29 mouse cellular contexts compared by ENCODE assay signal in genomic region chr9:43251786-43252185, GRCm38 (mm10). TPM values are rescaled to one million over a fixed set of nuclear protein-coding genes. Genes with fewer than 3 reads are reported as not detected.
A peak's percentile ranks its signal among the peaks of the same experiment; 100 is the strongest.
DNase-seq lines count a peak whose midpoint lies in the region; ATAC-seq and TF ChIP-seq lines count a peak whose summit lies in the region.
"Had no signal": no experiment of that assay in that cellular context is flagged by ENCODE, and none has a peak within 500 bp of the region (broad histone marks: within the 10 kb centered on the region; RNA-seq: fewer than 3 reads in every experiment).

No protein-coding gene starts in this region.

- TF ChIP-seq POLR2A in bone marrow, adult 2 months (IDR thresholded peaks at IDR 0.05; ENCODE audit: borderline replicate concordance, control insufficient read depth, low read depth, low read length): no peak
- TF ChIP-seq POLR2A in embryonic fibroblast, embryonic 13.5 days (IDR thresholded peaks at IDR 0.05; ENCODE audit: low read depth, low read length): no peak
- TF ChIP-seq POLR2A in kidney, adult 2 months (IDR thresholded peaks at IDR 0.05; ENCODE audit: low read depth, low read length): no peak

- H3K36me3 ChIP-seq in limb, embryonic 15.5 days: no peaks in the 10 kb centered on the region
- no peaks in the 10 kb centered on the region for H3K36me3 ChIP-seq in kidney, adult 2 months (ENCODE audit: control insufficient read depth, insufficient read depth, low read length)
- H3K36me3 ChIP-seq: heart, embryonic 12.5 days; hindbrain, embryonic 12.5 days; liver, embryonic 13.5 days; midbrain, embryonic 12.5 days; neural tube, embryonic 12.5 days had no signal

- peak; percentile 56 for DNase-seq in 3T3-L1 (ENCODE audit: low read depth, low spot score)
- no peak for DNase-seq in kidney, adult 2 months
- no peak for DNase-seq in lung, postnatal 4 days
- no peak for DNase-seq in thymus, postnatal 10 days (ENCODE audit: low spot score in 2 of 2)
- DNase-seq: adrenal gland, postnatal 10 days; cerebellum, adult 8-10 months; cerebellum, postnatal 36 days; embryo, embryonic 11 days; gastrocnemius, postnatal 10 days; heart, adult 18-20 months; heart, postnatal 10 days; kidney, postnatal 25 days; layer of hippocampus, postnatal 36 days; liver, embryonic 13.5 days; lung, adult 2 months; lung, postnatal 14 days; right cerebral cortex, postnatal 25 days; spleen, adult 18-20 months; thymus, postnatal 14 days had no signal

- WGBS in bone marrow, adult 2 months: 43% methylated on average over 2 of the region's 2 CpGs
- 83% methylated on average over 2 of the region's 2 CpGs for WGBS in limb, embryonic 15.5 days
- WGBS in kidney, adult 2 months: 87% methylated on average over 2 of the region's 2 CpGs

- H3K9me3 ChIP-seq in limb, embryonic 15.5 days: no peaks in the 10 kb centered on the region
- H3K9me3 ChIP-seq: heart, embryonic 12.5 days; hindbrain, embryonic 12.5 days; liver, embryonic 13.5 days; midbrain, embryonic 12.5 days; neural tube, embryonic 12.5 days had no signal

- no peak for TF ChIP-seq CTCF in bone marrow, adult 2 months (IDR thresholded peaks at IDR 0.05; ENCODE audit: control insufficient read depth, insufficient read depth, low read length)
- TF ChIP-seq CTCF in embryonic fibroblast, embryonic 13.5 days (IDR thresholded peaks at IDR 0.05; ENCODE audit: borderline replicate concordance, insufficient read depth, low read length): no peak
- TF ChIP-seq CTCF in kidney, adult 2 months (conservative IDR thresholded peaks at IDR 0.05; ENCODE audit: insufficient read depth, insufficient read length, low read depth, low read length): no peak

- no peak overlapping the region for H3K4me2 ChIP-seq in limb, embryonic 15.5 days
- H3K4me2 ChIP-seq: heart, embryonic 12.5 days; hindbrain, embryonic 12.5 days; liver, embryonic 13.5 days; midbrain, embryonic 12.5 days; neural tube, embryonic 12.5 days had no signal

- H3K4me3 ChIP-seq in bone marrow, adult 2 months (replicated peaks; ENCODE audit: control insufficient read depth, low read depth, low read length): no peak overlapping the region
- no peak overlapping the region for H3K4me3 ChIP-seq in embryonic fibroblast, embryonic 13.5 days (ENCODE audit: insufficient read depth, low read length)
- no peak overlapping the region for H3K4me3 ChIP-seq in limb, embryonic 15.5 days
- H3K4me3 ChIP-seq in kidney, adult 2 months (ENCODE audit: insufficient read depth, low read depth, low read length): no peak overlapping the region
- H3K4me3 ChIP-seq: erythroblast, embryonic 14.5 days; heart, embryonic 12.5 days; hindbrain, embryonic 12.5 days; layer of hippocampus, adult 2 months; liver, embryonic 13.5 days; midbrain, embryonic 12.5 days; neural tube, embryonic 12.5 days had no signal

- no peaks in the 10 kb centered on the region for H3K27me3 ChIP-seq in limb, embryonic 15.5 days
- no peaks in the 10 kb centered on the region for H3K27me3 ChIP-seq in kidney, adult 2 months (replicated peaks; ENCODE audit: control insufficient read depth, insufficient read depth, low read length)
- H3K27me3 ChIP-seq: heart, embryonic 12.5 days; hindbrain, embryonic 12.5 days; liver, embryonic 13.5 days; neural tube, embryonic 12.5 days had no signal

- no peaks in the 10 kb centered on the region; the same call in 1 of the 2 replicates for H3K4me1 ChIP-seq in bone marrow, adult 2 months (ENCODE audit: control insufficient read depth, insufficient read depth, low read length)
- H3K4me1 ChIP-seq in embryonic fibroblast, embryonic 13.5 days (ENCODE audit: control insufficient read depth, insufficient read depth, low read length): peaks cover 10% of the 10 kb centered on the region
- peaks cover 43% of the 10 kb centered on the region for H3K4me1 ChIP-seq in limb, embryonic 15.5 days
- H3K4me1 ChIP-seq in kidney, adult 2 months (ENCODE audit: control insufficient read depth, insufficient read depth, low read length): no peaks in the 10 kb centered on the region

- 0 out of 2 replicates have a peak overlapping the region, but pooled peaks have one; percentile 7 for H3K27ac ChIP-seq in bone marrow, adult 2 months (ENCODE audit: control insufficient read depth, insufficient read depth, low read depth, low read length, poor library complexity)
- H3K27ac ChIP-seq in embryonic fibroblast, embryonic 13.5 days (ENCODE audit: insufficient read depth, low read length): peak overlapping the region; percentile 68
- peak overlapping the region; percentile 95 for H3K27ac ChIP-seq in limb, embryonic 15.5 days
- H3K27ac ChIP-seq in kidney, adult 2 months (ENCODE audit: insufficient read depth, low read depth, low read length): no peak overlapping the region
- H3K27ac ChIP-seq: layer of hippocampus, adult 2 months; liver, embryonic 13.5 days; midbrain, embryonic 12.5 days; neural tube, embryonic 12.5 days had no signal

- no peak overlapping the region for H3K9ac ChIP-seq in limb, embryonic 15.5 days
- H3K9ac ChIP-seq: heart, embryonic 12.5 days; hindbrain, embryonic 12.5 days; liver, embryonic 13.5 days; midbrain, embryonic 12.5 days; neural tube, embryonic 12.5 days had no signal

- ATAC-seq in limb, embryonic 15.5 days (ENCODE audit: insufficient number of reproducible peaks, low FRiP score, low TSS enrichment, low read depth): no peak
- ATAC-seq: forebrain, embryonic 14.5 days had no signal

RNA-seq across cellular contexts. Expression of gene Oaf, which starts 12.1 kb away (rescaled TPM):
- polyA plus RNA-seq in bone marrow, adult 2 months (2011; ENCODE audit: insufficient read depth, insufficient read length, low replicate concordance, missing spikeins): 15.8 and 17.9 TPM in 2 replicates
- 147 and 210 TPM in 2 replicates for polyA plus RNA-seq in embryonic fibroblast, embryonic 13.5 days (2011; ENCODE audit: insufficient read length, low read depth, missing spikeins)
- 78.4 and 102 TPM in 2 replicates for polyA plus RNA-seq in limb, embryonic 15.5 days (2015; fragmentation: Nextera tagmentation; extraction: Ambion mirVana)
- 60.8 and 61.1 TPM in 2 replicates for polyA plus RNA-seq in kidney, adult 2 months (2012; rRNA removed)

RNA-seq across cellular contexts. Expression of gene Pou2f3, which starts 41.6 kb away (rescaled TPM):
- polyA plus RNA-seq in bone marrow, adult 2 months (2011; ENCODE audit: insufficient read depth, insufficient read length, low replicate concordance, missing spikeins): 0.77 TPM in 1 of 2 replicates, not detected in the other
- not detected in 2 replicates for polyA plus RNA-seq in embryonic fibroblast, embryonic 13.5 days (2011; ENCODE audit: insufficient read length, low read depth, missing spikeins)
- polyA plus RNA-seq in limb, embryonic 15.5 days (2015; fragmentation: Nextera tagmentation; extraction: Ambion mirVana): 10.2 and 11.8 TPM in 2 replicates
- polyA plus RNA-seq in kidney, adult 2 months (2012; rRNA removed): 0.14 and 0.22 TPM in 2 replicates
- polyA plus RNA-seq: erythroblast, embryonic 14.5 days; forebrain, embryonic 14.5 days; heart, embryonic 12.5 days; hindbrain, embryonic 12.5 days; liver, embryonic 13.5 days; midbrain, embryonic 12.5 days; neural tube, embryonic 12.5 days had no signal

RNA-seq across cellular contexts. Expression of gene Trim29, which starts 58.9 kb away (rescaled TPM):
- not detected in 2 replicates for polyA plus RNA-seq in bone marrow, adult 2 months (2011; ENCODE audit: insufficient read depth, insufficient read length, low replicate concordance, missing spikeins)
- not detected in 2 replicates for polyA plus RNA-seq in embryonic fibroblast, embryonic 13.5 days (2011; ENCODE audit: insufficient read length, low read depth, missing spikeins)
- 177 and 186 TPM in 2 replicates for polyA plus RNA-seq in limb, embryonic 15.5 days (2015; fragmentation: Nextera tagmentation; extraction: Ambion mirVana)
- polyA plus RNA-seq in kidney, adult 2 months (2012; rRNA removed): 0.74 and 1.4 TPM in 2 replicates
- polyA plus RNA-seq: erythroblast, embryonic 14.5 days; forebrain, embryonic 14.5 days had no signal

Comparison
In these comparisons a context has a peak if more than half of its experiments do, and no peak if none do; other contexts are left out.
1. RNA of gene Trim29, which starts 58.9 kb away (polyA plus RNA-seq): 177 to 186 TPM in limb, embryonic 15.5 days; 0.74 to 1.4 TPM in kidney, adult 2 months, not detected in bone marrow, adult 2 months and not detected in embryonic fibroblast, embryonic 13.5 days; every median in the first group is over 10 times any median in the second.